Comparison of ENCODE assay signal across 10 mouse cellular contexts in genomic region chr2:26498694-26499093, GRCm38 (mm10). TPM values are rescaled to one million over a fixed set of nuclear protein-coding genes. Genes with fewer than 3 reads are reported as not detected.
A peak's percentile ranks its signal among the peaks of the same experiment; 100 is the strongest.
DNase-seq lines count a peak whose midpoint lies in the region; ATAC-seq and TF ChIP-seq lines count a peak whose summit lies in the region.
"Had no signal": no experiment of that assay in that cellular context is flagged by ENCODE, and none has a peak within 500 bp of the region (broad histone marks: within the 10 kb centered on the region; RNA-seq: fewer than 3 reads in every experiment).

No protein-coding gene starts in this region.

- no peaks in the 10 kb centered on the region for H3K9me3 ChIP-seq in liver, embryonic 11.5 days (ENCODE audit: control insufficient read depth, low read length)
- H3K9me3 ChIP-seq in hindbrain, postnatal 0 days (ENCODE audit: low read length), result no peaks in the 10 kb centered on the region
- H3K9me3 ChIP-seq in neural tube, embryonic 12.5 days, result no peaks in the 10 kb centered on the region
- H3K9me3 ChIP-seq: embryonic facial prominence, embryonic 12.5 days; limb, embryonic 12.5 days had no signal

- intact Hi-C loops in gastrocnemius, adult 2 months (cut with DNase I), result no loop called here

- ATAC-seq in liver, embryonic 11.5 days (replicated peaks; ENCODE audit: low FRiP score), result no peak
- no peak for ATAC-seq in hindbrain, postnatal 0 days
- ATAC-seq in neural tube, embryonic 12.5 days (ENCODE audit: low FRiP score, low read depth), result no peak

- H3K4me1 ChIP-seq in liver, embryonic 11.5 days (replicated peaks; ENCODE audit: control insufficient read depth, insufficient read depth, low read length), result peaks cover 30% of the 10 kb centered on the region
- H3K4me1 ChIP-seq in hindbrain, postnatal 0 days (ENCODE audit: insufficient read depth, low read length), result peaks cover 42% of the 10 kb centered on the region
- peaks cover 95% of the 10 kb centered on the region for H3K4me1 ChIP-seq in neural tube, embryonic 12.5 days

- H3K27me3 ChIP-seq in liver, embryonic 11.5 days (replicated peaks; ENCODE audit: control insufficient read depth, insufficient read depth, low read length), result peaks cover 28% of the 10 kb centered on the region
- no peaks in the 10 kb centered on the region for H3K27me3 ChIP-seq in hindbrain, postnatal 0 days (ENCODE audit: insufficient read depth, low read length)
- 0 out of 2 replicates have a peak, but pooled peaks cover 7% of the 10 kb centered on the region for H3K27me3 ChIP-seq in neural tube, embryonic 12.5 days (replicated peaks)
- H3K27me3 ChIP-seq: limb, embryonic 12.5 days had no signal

- 61% methylated on average over 8 of the region's 8 CpGs for WGBS in liver, embryonic 11.5 days
- WGBS in hindbrain, postnatal 0 days, result 37% methylated on average over 8 of the region's 8 CpGs
- WGBS in neural tube, embryonic 12.5 days, result 61% methylated on average over 8 of the region's 8 CpGs

- peak overlapping the region; percentile 78 for H3K4me3 ChIP-seq in gastrocnemius, adult 2 months
- H3K4me3 ChIP-seq in liver, embryonic 11.5 days (ENCODE audit: low read depth, low read length), result no peak overlapping the region
- no peak overlapping the region for H3K4me3 ChIP-seq in hindbrain, postnatal 0 days (ENCODE audit: low read length)
- no peak overlapping the region for H3K4me3 ChIP-seq in neural tube, embryonic 12.5 days
- H3K4me3 ChIP-seq: embryonic facial prominence, embryonic 12.5 days; limb, embryonic 12.5 days had no signal

- H3K4me2 ChIP-seq in liver, embryonic 11.5 days, result 0 out of 2 replicates have a peak overlapping the region, but pooled peaks have one; percentile 18
- H3K4me2 ChIP-seq in hindbrain, postnatal 0 days (ENCODE audit: low read depth, low read length), result peak overlapping the region; percentile 75
- peak overlapping the region; percentile 81 for H3K4me2 ChIP-seq in neural tube, embryonic 12.5 days (replicated peaks)
- H3K4me2 ChIP-seq: embryonic facial prominence, embryonic 12.5 days; limb, embryonic 12.5 days had no signal

- TF ChIP-seq CTCF in gastrocnemius, adult 2 months (IDR thresholded peaks at IDR 0.05), result no peak
- TF ChIP-seq CTCF in hindbrain, postnatal 0 days (IDR thresholded peaks at IDR 0.05; ENCODE audit: low read depth), result no peak

- H3K9ac ChIP-seq in liver, embryonic 11.5 days (ENCODE audit: low read depth, low read length), result no peak overlapping the region
- H3K9ac ChIP-seq in hindbrain, postnatal 0 days (replicated peaks; ENCODE audit: low read length), result no peak overlapping the region
- H3K9ac ChIP-seq in neural tube, embryonic 12.5 days, result no peak overlapping the region
- H3K9ac ChIP-seq: embryonic facial prominence, embryonic 12.5 days; limb, embryonic 12.5 days had no signal

- no peak for DNase-seq in gastrocnemius, adult 2 months
- no peak for DNase-seq in gastrocnemius, postnatal 4 days (ENCODE audit: low spot score in 2 of 2)
- no peak for DNase-seq in liver, embryonic 11.5 days (ENCODE audit: low spot score)
- no peak for DNase-seq in liver
- no peak for DNase-seq in hindbrain, postnatal 0 days (ENCODE audit: low spot score)
- DNase-seq in thymus, postnatal 36 days, result no peak
- DNase-seq in gastrocnemius, postnatal 10 days, result no peak

- no peaks in the 10 kb centered on the region for H3K36me3 ChIP-seq in liver, embryonic 11.5 days (ENCODE audit: control insufficient read depth, insufficient read depth, low read length)
- no peaks in the 10 kb centered on the region for H3K36me3 ChIP-seq in hindbrain, postnatal 0 days (ENCODE audit: insufficient read depth, low read length)
- peaks cover 13% of the 10 kb centered on the region; the same call in 1 of the 2 replicates for H3K36me3 ChIP-seq in neural tube, embryonic 12.5 days
- H3K36me3 ChIP-seq: embryonic facial prominence, embryonic 12.5 days had no signal

- peak overlapping the region; percentile 91 for H3K27ac ChIP-seq in gastrocnemius, adult 2 months
- no peak overlapping the region for H3K27ac ChIP-seq in liver, embryonic 11.5 days (ENCODE audit: low read depth, low read length)
- peak overlapping the region; percentile 92; the same call in 1 of the 2 replicates for H3K27ac ChIP-seq in hindbrain, postnatal 0 days
- H3K27ac ChIP-seq in neural tube, embryonic 12.5 days, result no peak overlapping the region
- H3K27ac ChIP-seq: embryonic facial prominence, embryonic 12.5 days; limb, embryonic 12.5 days had no signal

RNA-seq across cellular contexts. Expression of gene Notch1, which starts 17.8 kb away (rescaled TPM):
- 10 to 100 TPM in 1 of 2 experiments, 1 to 10 TPM in 1; 6.9 to 11.9 TPM for total RNA-seq in gastrocnemius, adult 2 months (2021)
- total RNA-seq in gastrocnemius, postnatal 4 days (2021), result 10 to 100 TPM; 48.4 to 52.9 TPM
- polyA plus RNA-seq in liver, embryonic 11.5 days (2014; fragmentation: Nextera tagmentation; extraction: Ambion mirVana), result 7.1 and 10.5 TPM in 2 replicates
- total RNA-seq in hindbrain, postnatal 0 days (2014; rRNA removed), result 75.2 and 75.9 TPM in 2 replicates
- polyA plus RNA-seq in hindbrain, postnatal 0 days (2015; fragmentation: Nextera tagmentation; extraction: Ambion mirVana), result 9.2 and 10.0 TPM in 2 replicates
- 44.7 and 48.2 TPM in 2 replicates for polyA plus RNA-seq in neural tube, embryonic 12.5 days (2016; fragmentation: Nextera tagmentation; extraction: Ambion mirVana)
- total RNA-seq in gastrocnemius, postnatal 10 days (2021), result 10 to 100 TPM; 22.5 to 33.5 TPM

RNA-seq across cellular contexts. Expression of gene Sec16a, which starts 53.7 kb away (rescaled TPM):
- total RNA-seq in gastrocnemius, adult 2 months (2021), result 10 to 100 TPM; 27.2 to 30.4 TPM
- total RNA-seq in gastrocnemius, postnatal 4 days (2021), result 10 to 100 TPM; 40.9 to 45.4 TPM
- polyA plus RNA-seq in liver, embryonic 11.5 days (2014; fragmentation: Nextera tagmentation; extraction: Ambion mirVana), result 33.7 TPM in 2 replicates
- total RNA-seq in hindbrain, postnatal 0 days (2014; rRNA removed), result 60.9 and 89.2 TPM in 2 replicates
- 9.9 and 10.5 TPM in 2 replicates for polyA plus RNA-seq in hindbrain, postnatal 0 days (2015; fragmentation: Nextera tagmentation; extraction: Ambion mirVana)
- 26.0 and 26.3 TPM in 2 replicates for polyA plus RNA-seq in neural tube, embryonic 12.5 days (2016; fragmentation: Nextera tagmentation; extraction: Ambion mirVana)
- total RNA-seq in gastrocnemius, postnatal 10 days (2021), result 10 to 100 TPM; 26.3 to 36.5 TPM

Comparison
In these comparisons a context has a peak if more than half of its experiments do, and no peak if none do; other contexts are left out.
1. H3K27ac ChIP-seq: peak in gastrocnemius, adult 2 months (single experiment) and hindbrain, postnatal 0 days (single experiment); none in liver, embryonic 11.5 days (single experiment) and neural tube, embryonic 12.5 days (single experiment).
2. H3K4me2 ChIP-seq: peak in every context shown above with its lines; median percentile 81 in neural tube, embryonic 12.5 days; 75 in hindbrain, postnatal 0 days; 18 in liver, embryonic 11.5 days.